Mouse (Mus musculus): ENCODE measurements at regions not wholly inside any gene's neighbourhood (a gene's known extent, or its start where the extent isn't known, plus 50 kb on each side); places are given as distances from the start of the nearest gene placed in this dataset.

DNA sequence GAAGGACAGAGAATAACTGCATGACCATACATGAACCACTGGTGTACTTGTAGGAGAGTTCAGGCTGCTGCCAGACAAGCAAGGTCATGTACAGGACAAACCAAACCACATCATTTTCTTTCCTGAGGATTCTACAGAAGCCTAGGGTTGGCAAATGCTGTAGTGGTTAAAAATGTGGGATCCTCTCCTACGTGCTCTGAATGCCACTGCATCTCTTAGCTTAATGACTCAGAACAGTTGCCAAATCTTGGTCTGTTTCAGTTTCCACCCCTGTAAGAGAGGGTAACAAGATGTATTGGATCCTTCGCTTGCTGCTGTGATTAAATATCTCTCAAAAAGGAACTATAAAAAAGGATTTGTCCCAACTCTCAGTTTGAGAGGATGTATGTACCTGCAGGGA is 938.1 kb downstream of the 4930444P10Rik start:
- DNase-seq: no peak

DNA sequence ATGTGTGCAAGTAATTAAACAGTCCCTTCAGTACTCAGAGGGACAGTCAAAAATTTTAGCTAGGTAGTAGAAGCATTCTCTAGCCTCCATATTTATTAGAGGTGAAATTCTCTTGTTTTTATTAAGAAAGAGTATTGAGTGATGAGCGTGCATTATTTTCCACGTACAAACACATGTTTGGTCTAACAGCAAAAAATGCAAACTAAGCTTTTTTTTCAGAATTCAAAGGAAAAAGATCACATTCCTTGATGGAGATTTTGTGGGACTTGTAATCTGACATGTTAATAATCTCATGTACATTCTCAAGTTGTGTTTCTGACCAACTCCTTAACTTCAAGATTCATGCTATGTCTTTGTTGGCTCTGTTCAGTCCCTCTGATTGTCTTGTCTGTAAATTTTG is 939.2 kb downstream of the 4930444P10Rik start:
- DNase-seq: no peak

DNA sequence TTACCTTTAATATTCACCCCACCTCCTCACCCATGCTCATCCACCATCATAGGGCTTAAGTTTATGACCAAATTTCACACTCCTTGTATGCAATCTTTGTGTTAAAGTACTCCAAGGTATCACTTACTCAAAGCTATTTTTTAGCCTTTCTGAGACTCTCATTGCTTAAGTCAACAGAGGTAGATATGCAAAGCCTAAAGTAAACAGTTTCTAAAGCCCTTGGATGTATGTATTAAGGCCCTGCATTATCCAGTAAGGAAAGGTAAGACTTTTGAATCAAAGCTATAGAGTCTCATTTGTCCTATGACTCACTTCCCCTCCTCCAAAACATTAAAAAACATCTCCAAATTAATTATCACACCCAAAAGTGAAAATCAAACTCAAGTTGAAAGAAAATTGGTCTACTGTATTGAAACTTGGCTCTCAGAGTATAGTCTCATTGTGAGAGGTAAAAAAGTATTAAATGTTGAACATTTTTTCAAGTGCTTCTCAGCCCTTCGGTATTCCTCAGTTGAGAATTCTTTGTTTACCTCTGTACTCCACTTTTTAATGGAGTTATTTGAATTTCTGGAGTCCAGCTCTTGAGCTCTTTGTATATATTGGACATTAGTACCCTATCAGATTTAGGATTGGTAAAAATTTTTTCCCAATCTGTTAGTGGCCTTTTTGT is 949.1 kb downstream of the 4930444P10Rik start:
- DNase-seq: no peak

DNA sequence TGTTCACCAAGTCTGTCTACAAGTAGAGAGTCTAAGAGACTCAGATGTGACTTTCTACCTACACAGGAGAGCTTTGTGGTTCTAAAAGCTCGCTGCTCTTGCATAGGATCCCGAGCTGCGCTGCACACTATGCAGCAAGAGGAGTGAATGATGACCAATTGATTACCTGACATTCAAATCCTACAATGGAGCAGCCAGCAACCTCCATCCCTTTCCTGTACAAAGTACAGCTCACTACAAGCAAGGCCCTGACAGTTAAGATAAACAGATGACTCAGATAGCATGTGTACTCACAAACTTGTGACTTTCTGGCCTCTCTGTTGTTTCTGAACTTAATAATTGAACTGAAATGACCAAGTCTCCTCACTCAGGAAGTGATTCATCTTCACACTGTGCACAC is 974.7 kb downstream of the 4930444P10Rik start:
- DNase-seq: no peak

DNA sequence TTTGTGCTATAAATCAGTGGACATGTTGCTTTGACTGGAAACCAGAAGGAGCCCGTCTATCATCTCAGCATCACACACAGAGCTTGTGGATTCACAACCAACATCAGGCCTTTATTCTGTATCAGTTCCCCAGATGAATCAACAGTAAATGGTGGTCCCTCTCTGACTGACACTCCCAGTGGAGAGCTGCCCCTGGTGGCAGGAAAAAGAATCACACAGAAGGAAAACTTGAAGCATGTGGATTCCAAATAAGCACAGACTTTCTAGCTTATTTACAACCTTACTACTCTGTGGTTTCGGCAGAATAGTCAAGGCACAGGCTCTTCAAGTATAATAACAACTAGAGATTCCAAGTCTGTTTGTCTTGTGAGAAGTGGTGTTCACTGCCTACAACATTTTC is 981.7 kb downstream of the 4930444P10Rik start:
- no peak for DNase-seq

DNA sequence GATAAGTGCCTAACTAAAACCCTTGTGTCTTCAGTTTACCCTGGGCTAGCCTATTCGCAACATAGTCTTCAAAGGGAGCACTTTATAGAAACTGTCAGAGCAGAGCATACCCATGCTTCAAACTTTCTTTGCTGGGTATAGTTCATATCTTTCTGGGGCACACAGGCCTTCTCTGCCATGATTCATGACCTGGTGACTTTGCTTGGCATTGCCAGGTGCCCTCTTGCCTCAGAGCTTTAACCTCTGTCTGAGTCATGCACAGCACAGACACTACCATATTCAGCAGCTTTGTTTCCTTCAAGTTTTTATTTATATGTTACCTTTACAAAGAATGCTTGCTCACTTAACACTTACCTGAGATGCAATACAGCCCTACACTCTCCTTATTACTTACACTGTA is 1022.8 kb downstream of the 4930444P10Rik start:
- no peak for DNase-seq

DNA sequence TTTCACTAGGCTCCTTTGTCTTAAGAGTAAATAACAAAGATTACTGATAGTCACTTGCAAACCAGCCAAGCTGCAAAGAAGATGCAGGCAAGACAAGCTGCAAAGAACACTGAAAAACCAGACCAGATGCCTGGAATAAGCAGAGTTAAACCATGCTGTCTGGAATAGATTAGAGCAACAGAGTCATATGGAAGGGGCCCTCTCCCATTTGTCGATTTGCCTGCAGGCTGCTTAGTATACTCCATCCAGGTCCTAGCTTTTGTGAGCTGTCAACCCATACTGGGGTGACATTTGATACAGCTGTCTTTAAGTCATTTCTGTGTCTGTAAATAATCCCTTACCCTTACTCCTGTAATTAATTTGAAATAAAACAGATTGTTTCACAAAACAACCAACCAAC is 1059.1 kb downstream of the 4930444P10Rik start:
- no peak for DNase-seq

DNA sequence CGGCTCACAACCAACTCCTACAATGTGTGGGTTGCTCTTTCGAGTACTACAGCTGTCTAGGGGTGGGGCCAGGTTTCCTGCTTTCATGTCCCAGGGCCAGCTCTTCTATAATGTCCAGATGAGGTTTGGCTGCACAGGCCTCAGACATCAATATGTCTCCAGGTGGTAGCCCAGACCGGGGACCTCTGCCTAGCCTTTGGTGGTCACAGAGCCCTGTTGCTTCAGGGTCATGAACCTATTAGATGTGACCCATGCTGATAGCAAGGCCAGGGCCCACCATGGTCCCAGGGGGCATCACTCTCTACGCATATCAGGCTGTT is 1074.7 kb downstream of the 4930444P10Rik start:
- no peak for DNase-seq

DNA sequence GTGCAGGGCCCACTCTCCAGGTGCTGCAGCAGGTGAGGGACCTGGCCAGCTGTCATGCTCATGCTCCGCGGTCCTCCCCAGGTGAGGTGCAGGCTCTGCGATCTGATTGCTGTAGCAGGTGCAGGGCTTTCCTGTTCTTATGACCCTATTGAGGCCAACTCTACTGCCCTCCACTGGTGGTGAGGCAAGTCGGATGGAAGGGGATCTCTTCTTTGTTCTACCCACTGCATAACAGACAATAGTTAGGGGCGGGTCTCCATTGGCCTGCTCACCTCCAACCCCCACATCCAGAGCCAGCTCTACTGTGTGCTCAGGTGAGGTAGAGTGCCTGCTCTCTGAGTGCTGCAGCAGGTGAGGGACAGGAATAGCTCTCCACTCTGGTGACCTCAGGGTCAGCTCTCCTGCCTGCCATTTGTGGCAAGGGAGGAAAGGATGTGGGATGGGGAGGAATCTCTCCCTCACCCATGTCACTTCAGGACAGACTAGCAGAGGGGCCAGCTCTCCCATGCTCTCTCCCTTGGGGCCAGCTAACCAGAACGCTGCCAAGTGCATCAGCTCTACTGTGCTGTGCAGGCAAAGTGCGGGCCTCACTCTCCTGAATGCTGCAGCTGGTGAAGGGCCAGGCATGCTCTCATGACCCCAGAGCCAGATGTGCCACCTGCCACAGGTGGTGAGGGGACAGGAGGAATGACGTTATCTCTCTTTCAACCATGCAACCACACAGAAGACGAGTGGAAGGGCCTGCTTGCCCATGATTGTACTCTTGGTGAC is 1075.3 kb downstream of the 4930444P10Rik start:
- DNase-seq: no peak

DNA sequence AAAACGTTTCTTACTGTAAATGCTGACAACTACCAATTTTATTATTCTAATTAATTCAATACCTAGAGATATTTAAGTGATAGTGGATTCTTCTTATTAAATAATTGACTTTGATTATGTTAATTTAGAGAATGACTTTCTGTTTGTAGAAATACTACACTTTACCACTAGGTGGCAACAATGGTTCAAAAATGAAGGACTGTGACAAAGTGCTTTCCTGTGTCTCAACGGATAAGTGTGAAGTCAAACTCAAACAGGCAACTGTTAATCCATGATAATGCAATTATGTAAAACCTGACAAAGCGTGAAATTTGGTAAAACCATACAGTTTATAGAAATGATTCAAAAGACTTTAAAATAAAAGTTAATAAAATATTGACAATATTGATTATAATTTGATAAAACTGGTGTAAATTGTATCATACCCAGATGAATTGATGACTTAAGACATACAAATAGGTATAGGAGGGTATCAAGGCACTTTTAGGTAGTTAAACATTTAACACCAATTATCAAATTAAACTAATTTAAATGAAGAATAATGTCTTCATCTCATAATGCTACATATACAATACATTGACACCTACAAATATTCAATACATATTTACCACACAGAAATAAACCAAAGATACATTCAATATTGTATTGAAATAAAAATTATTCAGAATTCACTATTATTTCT is 1085.3 kb downstream of the 4930444P10Rik start:
- DNase-seq: peak; percentile 12

DNA sequence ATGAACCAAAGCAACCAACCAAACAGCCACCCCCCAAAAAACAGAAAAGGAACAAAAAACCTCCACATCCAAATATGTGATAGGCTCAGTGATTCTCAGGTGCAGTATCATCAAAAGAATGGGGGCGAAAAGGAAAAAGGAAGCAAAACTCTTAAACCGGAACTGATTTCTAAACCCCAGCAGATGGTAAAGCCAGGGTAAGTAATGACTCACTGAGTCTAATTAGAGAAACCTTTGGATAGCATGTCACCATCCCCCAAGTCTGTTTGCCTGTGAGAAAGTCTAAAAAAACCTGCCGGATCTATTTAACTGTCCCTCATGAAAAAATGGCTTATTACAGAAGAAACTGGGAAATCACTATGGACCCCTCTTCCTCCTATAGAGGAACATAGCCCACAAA is 1097.8 kb downstream of the 4930444P10Rik start:
- DNase-seq: no peak

DNA sequence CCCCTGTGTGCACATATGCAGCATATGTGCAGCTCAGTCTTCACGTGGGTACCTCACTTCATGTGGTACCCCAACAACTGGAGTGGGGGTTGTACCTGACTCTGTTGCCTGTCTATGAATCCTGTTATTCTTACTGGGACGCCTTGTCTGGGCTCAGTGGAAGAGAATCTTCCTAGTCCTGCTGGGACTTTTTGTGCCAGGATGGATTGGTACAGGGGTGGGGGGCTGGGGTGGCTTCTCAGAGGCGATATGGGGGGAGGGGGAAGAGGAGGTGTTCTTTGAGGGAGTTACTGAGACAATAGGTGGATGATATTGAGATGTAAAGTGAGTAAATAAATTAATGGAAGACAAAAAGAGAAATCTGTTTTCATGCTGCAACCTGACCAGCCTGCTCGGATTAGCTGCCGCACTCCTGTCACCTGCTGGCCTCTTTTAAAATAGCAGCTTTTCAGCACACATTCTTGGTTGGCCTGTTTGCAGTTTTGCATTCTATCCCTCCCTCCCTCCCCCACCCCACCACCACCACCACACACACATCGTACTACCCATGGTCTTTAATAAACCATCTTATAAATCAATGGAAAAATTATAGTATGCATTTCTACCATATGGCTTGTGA is 1112.9 kb downstream of the 4930444P10Rik start:
- peak; percentile 6 for DNase-seq

All from lung, postnatal 10 days (tissue).